In the genomic region with DNA sequence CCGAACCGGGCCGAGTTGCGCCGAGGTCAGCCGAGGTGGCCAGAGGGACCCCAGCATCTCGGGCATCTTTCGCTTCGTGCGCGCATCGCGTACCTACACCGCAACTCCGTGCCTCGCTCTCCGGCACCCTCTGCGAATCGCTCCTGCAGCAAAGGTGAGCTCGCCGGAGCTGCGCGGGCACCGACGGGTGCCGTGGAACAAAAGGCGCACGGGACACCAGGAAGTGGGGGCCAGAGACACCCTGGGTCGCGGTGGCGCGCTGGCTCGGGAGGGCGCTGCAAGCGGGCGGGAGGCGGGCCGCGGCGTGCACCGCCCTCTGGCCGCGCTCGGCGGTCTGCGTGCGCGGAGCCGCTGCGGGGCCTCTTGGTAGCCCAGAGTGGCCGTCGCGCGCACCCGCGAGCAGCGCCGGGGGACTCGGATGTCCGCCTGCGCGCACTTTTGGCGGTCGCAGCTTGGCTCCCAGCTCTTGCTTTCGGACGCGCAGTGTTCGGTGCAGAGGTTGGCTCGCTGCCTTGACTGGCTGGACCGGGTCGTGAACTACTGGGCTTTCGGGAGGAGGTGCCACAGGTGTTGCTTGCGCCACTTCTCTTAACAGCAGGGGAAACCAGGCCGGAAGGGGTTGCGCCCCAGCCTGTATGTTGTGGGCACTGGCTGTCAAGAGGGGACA, we compare ENCODE assay signal across 8 mouse cellular contexts. TPM values are rescaled to one million over a fixed set of nuclear protein-coding genes. Genes with fewer than 3 reads are reported as not detected.
DNase-seq lines count a peak whose midpoint lies in the region; ATAC-seq and TF ChIP-seq lines count a peak whose summit lies in the region.

No protein-coding gene starts in this region.

- peak; percentile 41 for TF ChIP-seq CTCF in heart, adult 2 months (IDR thresholded peaks at IDR 0.05)
- 0 out of 2 replicates have a peak, but pooled peaks have one; percentile 9 for TF ChIP-seq CTCF in kidney, adult 2 months (conservative IDR thresholded peaks at IDR 0.05; ENCODE audit: insufficient read depth, insufficient read length, low read depth, low read length)

- H3K4me2 ChIP-seq in liver, embryonic 11.5 days = peak overlapping the region; percentile 95

- H3K36me3 ChIP-seq in heart, adult 2 months (ENCODE audit: control insufficient read depth, insufficient read depth, low read length) = peaks cover 9% of the 10 kb centered on the region
- no peaks in the 10 kb centered on the region for H3K36me3 ChIP-seq in kidney, adult 2 months (ENCODE audit: control insufficient read depth, insufficient read depth, low read length)
- no peaks in the 10 kb centered on the region; the same call in 1 of the 2 replicates for H3K36me3 ChIP-seq in liver, embryonic 11.5 days (ENCODE audit: control insufficient read depth, insufficient read depth, low read length)
- H3K36me3 ChIP-seq in splenic B cell, adult 2 months (ENCODE audit: control insufficient read depth, insufficient read depth, low read length, poor library complexity, severe bottlenecking) = peaks cover 23% of the 10 kb centered on the region

- TF ChIP-seq EP300 in heart, adult 2 months (IDR thresholded peaks at IDR 0.05; ENCODE audit: insufficient read depth, low read depth, low read length) = no peak

- peak overlapping the region; percentile 97 for H3K9ac ChIP-seq in heart, adult 2 months (ENCODE audit: low read depth, low read length)
- H3K9ac ChIP-seq in liver, embryonic 11.5 days (ENCODE audit: low read depth, low read length) = peak overlapping the region; percentile 59

- 0 out of 2 replicates have a peak, but pooled peaks cover 1% of the 10 kb centered on the region for H3K79me2 ChIP-seq in heart, adult 2 months (replicated peaks; ENCODE audit: control insufficient read depth, insufficient read depth, low read length)

- ATAC-seq in liver, embryonic 11.5 days (replicated peaks; ENCODE audit: low FRiP score) = peak; percentile 65
- ATAC-seq in monocyte, adult 5-6 weeks (replicated peaks; ENCODE audit: insufficient number of reproducible peaks, low FRiP score, low TSS enrichment, poor library complexity, severe bottlenecking) = peak; percentile 14; the same call in 1 of the 2 replicates

- peak overlapping the region; percentile 74 for H3K4me3 ChIP-seq in heart, adult 2 months
- H3K4me3 ChIP-seq in kidney, adult 2 months (ENCODE audit: insufficient read depth, low read depth, low read length) = peak overlapping the region; percentile 77
- H3K4me3 ChIP-seq in liver, embryonic 11.5 days (ENCODE audit: low read depth, low read length) = peak overlapping the region; percentile 74

- intact Hi-C loops in heart, adult 2 months (cut with DNase I) = no loop called here

- under 1% methylated on average over 75 of the region's 75 CpGs for WGBS in heart, adult 2 months
- WGBS in kidney, adult 2 months = 1% methylated on average over 75 of the region's 75 CpGs
- WGBS in liver, embryonic 11.5 days = under 1% methylated on average over 75 of the region's 75 CpGs

- H3K9me3 ChIP-seq in liver, embryonic 11.5 days (ENCODE audit: control insufficient read depth, low read length) = no peaks in the 10 kb centered on the region

- no peak for TF ChIP-seq POLR2A in heart, adult 2 months (IDR thresholded peaks at IDR 0.05; ENCODE audit: insufficient read depth, low read depth, low read length)
- TF ChIP-seq POLR2A in kidney, adult 2 months (IDR thresholded peaks at IDR 0.05; ENCODE audit: low read depth, low read length) = no peak

- no peaks in the 10 kb centered on the region for H3K27me3 ChIP-seq in heart, adult 2 months (ENCODE audit: control insufficient read depth, insufficient read depth, low read length)
- H3K27me3 ChIP-seq in kidney, adult 2 months (replicated peaks; ENCODE audit: control insufficient read depth, insufficient read depth, low read length) = no peaks in the 10 kb centered on the region
- peaks cover 17% of the 10 kb centered on the region for H3K27me3 ChIP-seq in liver, embryonic 11.5 days (replicated peaks; ENCODE audit: control insufficient read depth, insufficient read depth, low read length)
- no peaks in the 10 kb centered on the region for H3K27me3 ChIP-seq in splenic B cell, adult 2 months (ENCODE audit: control insufficient read depth, insufficient read depth, low read length, poor library complexity, severe bottlenecking)

- peak overlapping the region; percentile 99 for H3K27ac ChIP-seq in heart, adult 2 months
- H3K27ac ChIP-seq in kidney, adult 2 months (ENCODE audit: insufficient read depth, low read depth, low read length) = peak overlapping the region; percentile 88
- peak overlapping the region; percentile 55; the same call in 1 of the 2 replicates for H3K27ac ChIP-seq in liver, embryonic 11.5 days (ENCODE audit: low read depth, low read length)

- peak; percentile 56 to 67 for DNase-seq in left cerebral cortex, adult 18-20 months (ENCODE audit: low spot score in 2 of 2)
- DNase-seq in left cerebral cortex, adult 11 months (ENCODE audit: low spot score) = no peak
- peak; percentile 87 for DNase-seq in embryo, embryonic 11 days
- DNase-seq in heart, adult 2 months = peak; percentile 89 to 91
- DNase-seq in kidney, adult 2 months = peak; percentile 81
- DNase-seq in liver, embryonic 11.5 days (ENCODE audit: low spot score) = peak; percentile 67
- peak; percentile 76 for DNase-seq in splenic B cell, adult 2 months (ENCODE audit: low read depth, low spot score)

- H3K4me1 ChIP-seq in heart, adult 2 months (ENCODE audit: control insufficient read depth, insufficient read depth, low read length) = peaks cover 23% of the 10 kb centered on the region
- H3K4me1 ChIP-seq in kidney, adult 2 months (ENCODE audit: control insufficient read depth, insufficient read depth, low read length) = no peaks in the 10 kb centered on the region
- H3K4me1 ChIP-seq in liver, embryonic 11.5 days (replicated peaks; ENCODE audit: control insufficient read depth, insufficient read depth, low read length) = peaks cover 15% of the 10 kb centered on the region

RNA-seq across cellular contexts. Expression of a gene that starts 0.4 kb away (rescaled TPM):
- total RNA-seq in left cerebral cortex, adult 18-20 months (2021) = 1 to 10 TPM; 7.8 to 8.3 TPM
- 10 to 100 TPM; 15.2 to 19.7 TPM for total RNA-seq in heart, adult 2 months (2021)
- 20.5 and 28.6 TPM in 2 replicates for polyA plus RNA-seq in heart, adult 2 months (2012; rRNA removed)
- 31.5 and 35.5 TPM in 2 replicates for polyA plus RNA-seq in kidney, adult 2 months (2012; rRNA removed)
- 8.4 and 8.7 TPM in 2 replicates for polyA plus RNA-seq in liver, embryonic 11.5 days (2014; fragmentation: Nextera tagmentation; extraction: Ambion mirVana)
- total RNA-seq in monocyte, adult 5-6 weeks (2017) = 300 to 388 TPM (median 378 TPM) in 3 replicates

RNA-seq across cellular contexts. Expression of a gene that starts 2.7 kb away (rescaled TPM):
- under 1 TPM; 0.63 to 0.84 TPM for total RNA-seq in left cerebral cortex, adult 18-20 months (2021)
- total RNA-seq in heart, adult 2 months (2021) = under 1 TPM in 1 of 2 experiments, not detected in 1; 0.47 TPM
- 1.4 and 1.8 TPM in 2 replicates for polyA plus RNA-seq in heart, adult 2 months (2012; rRNA removed)
- polyA plus RNA-seq in kidney, adult 2 months (2012; rRNA removed) = 0.91 and 1.1 TPM in 2 replicates
- polyA plus RNA-seq in liver, embryonic 11.5 days (2014; fragmentation: Nextera tagmentation; extraction: Ambion mirVana) = not detected in 2 replicates
- 0.68 TPM in 1 of 3 replicates, not detected in the others for total RNA-seq in monocyte, adult 5-6 weeks (2017)

RNA-seq across cellular contexts. Expression of a gene that starts 49.7 kb away (rescaled TPM):
- total RNA-seq in left cerebral cortex, adult 18-20 months (2021) = not detected
- not detected for total RNA-seq in heart, adult 2 months (2021)
- polyA plus RNA-seq in heart, adult 2 months (2012; rRNA removed) = 0.12 and 0.21 TPM in 2 replicates
- 0.08 TPM in 1 of 2 replicates, not detected in the other for polyA plus RNA-seq in kidney, adult 2 months (2012; rRNA removed)
- not detected in 2 replicates for polyA plus RNA-seq in liver, embryonic 11.5 days (2014; fragmentation: Nextera tagmentation; extraction: Ambion mirVana)
- total RNA-seq in monocyte, adult 5-6 weeks (2017) = not detected in 3 replicates

Comparison
In these comparisons a context has a peak if more than half of its experiments do, and no peak if none do; other contexts are left out.
1. RNA of a gene that starts 0.4 kb away (total RNA-seq): 300 to 388 TPM in monocyte, adult 5-6 weeks; 15.2 to 19.7 TPM in heart, adult 2 months and 7.8 to 8.3 TPM in left cerebral cortex, adult 18-20 months; every median in the first group is over 10 times any median in the second.
2. Peak in every context shown above with its lines, with median percentiles within 50 percentile points of each other: H3K27ac ChIP-seq and H3K4me3 ChIP-seq.